Mouse (Mus musculus): Measurements from ENCODE around the gene Slc7a14.

DNA sequence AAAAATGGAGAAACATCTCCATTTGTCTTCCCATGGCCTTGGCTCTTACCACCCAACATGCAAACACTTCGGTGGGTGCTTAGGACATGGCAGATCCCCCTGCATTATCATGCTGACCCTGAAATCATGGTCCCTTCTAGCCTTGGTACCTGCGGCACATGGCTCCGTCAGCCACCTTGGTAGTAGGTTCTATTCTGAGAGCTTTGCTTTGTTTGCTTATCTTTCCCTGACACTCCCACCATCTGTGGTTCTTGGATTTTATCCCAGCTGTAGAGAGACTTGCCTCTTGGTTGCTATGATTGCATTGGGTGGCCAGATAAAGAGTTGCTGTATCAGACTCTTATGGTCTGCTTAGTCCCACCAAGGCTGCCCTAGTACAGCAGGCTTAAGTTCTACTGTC is 46.6 kb downstream of the Slc7a14 start:
- TF ChIP-seq GATA1 (IDR thresholded peaks at IDR 0.05; ENCODE audit: low read length) (no peak), TAL1 (IDR thresholded peaks at IDR 0.05; ENCODE audit: low read length) (no peak)

Data from erythroblast, embryonic 14.5 days (primary cell).